Mouse (Mus musculus) kidney, adult 2 months (tissue): ENCODE results near the gene Prkce. TPM values are rescaled to one million over a fixed set of nuclear protein-coding genes. Genes with fewer than 3 reads are reported as not detected.

Experiments used
- DNase-seq: peaks from one replicate; pipeline ENCODE4 v3.0.0; 2021
- H3K27ac ChIP-seq: fragments of 200-500 bp; 2 replicates; pipeline ENCODE4 v1.5.1; 2012; ENCODE audit warnings: low read depth, low read length, control low read depth, inconsistent platforms; ENCODE audit not compliant: insufficient read depth
- H3K27me3 ChIP-seq: fragments of 200-500 bp; replicated peaks from 2 replicates; pipeline ENCODE4 v1.6.1; 2012; ENCODE audit warnings: mild to moderate bottlenecking, moderate library complexity, low read length, inconsistent platforms; ENCODE audit not compliant: control insufficient read depth, insufficient read depth
- H3K36me3 ChIP-seq: fragments of 200-500 bp; 2 replicates; pipeline ENCODE4 v1.6.1; 2012; ENCODE audit warnings: mild to moderate bottlenecking, moderate library complexity, low read length, inconsistent platforms; ENCODE audit not compliant: control insufficient read depth, insufficient read depth
- H3K4me1 ChIP-seq: fragments of 200-500 bp; 2 replicates; pipeline ENCODE4 v1.6.1; 2011; ENCODE audit warnings: low read length; ENCODE audit not compliant: control insufficient read depth, insufficient read depth
- H3K4me3 ChIP-seq: fragments of 200-500 bp; 2 replicates; pipeline ENCODE4 v1.5.1; 2011; ENCODE audit warnings: mild to moderate bottlenecking, low read depth, low read length, control low read depth; ENCODE audit not compliant: insufficient read depth
- CTCF ChIP-seq: fragments of 200-500 bp; conservative IDR thresholded peaks from 2 replicates; pipeline ENCODE4 v1.5.1; 2011; ENCODE audit warnings: low read depth, mild to moderate bottlenecking, control low read depth, low read length, moderate library complexity, mixed read lengths; ENCODE audit not compliant: insufficient read depth, insufficient read length
- POLR2A ChIP-seq: fragments of 200-500 bp; IDR thresholded peaks from one replicate; pipeline ENCODE4 v1.6.1; 2011; ENCODE audit warnings: low read depth, low read length, control low read depth
- WGBS: fragments of 180-500 bp; shearing (Covaris S2); methylation state at CpG from one replicate; pipeline ENCODE4 v1.1.7; 2018; 5-methylcytosine and 5-hydroxymethylcytosine counted together
- polyA plus RNA-seq: library from polyadenylated mRNA; depleted of rRNA; stranded (reverse); fragments of >200 nt; gene quantifications from 2 replicates; pipeline ENCODE4 v1.2.3, GENCODE M21; 2012

Prkce gene
- polyA plus RNA-seq, 1 experiment: 6.1 TPM

GRCm38 (mm10) chr17:86358847-86359246, 191.3 kb downstream of the Prkce start:
- H3K36me3 ChIP-seq: no peaks in the 10 kb centered on the region
- TF ChIP-seq CTCF (no peak), POLR2A (no peak)
- no peak overlapping the region for H3K4me3 ChIP-seq
- 82% methylated on average over 4 of the region's 4 CpGs for WGBS
- no peaks in the 10 kb centered on the region for H3K4me1 ChIP-seq
- no peak for DNase-seq
- H3K27me3 ChIP-seq: no peaks in the 10 kb centered on the region
- H3K27ac ChIP-seq: no peak overlapping the region

DNA sequence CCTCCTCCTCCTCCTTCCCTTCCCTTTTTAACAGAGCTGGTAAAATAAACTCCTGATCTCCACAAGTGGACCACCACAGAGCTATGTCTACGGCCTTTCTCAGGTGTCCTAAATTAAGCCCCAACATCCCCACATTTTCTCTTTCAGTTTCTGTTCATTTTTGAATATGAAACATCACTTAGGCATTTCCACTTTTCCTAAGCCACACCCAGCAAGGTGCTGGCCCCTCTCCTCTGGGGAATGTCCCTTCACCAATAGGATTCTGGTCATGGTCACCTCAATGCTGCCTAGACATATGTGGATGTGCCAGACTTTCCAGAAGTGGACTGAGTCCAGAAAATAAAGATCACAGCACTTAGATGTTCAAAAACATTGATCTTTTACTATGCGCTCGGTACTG, 193.3 kb downstream of the Prkce start:
- no peak for DNase-seq
- no peaks in the 10 kb centered on the region for H3K27me3 ChIP-seq
- 88% methylated on average over 3 of the region's 3 CpGs for WGBS

DNA sequence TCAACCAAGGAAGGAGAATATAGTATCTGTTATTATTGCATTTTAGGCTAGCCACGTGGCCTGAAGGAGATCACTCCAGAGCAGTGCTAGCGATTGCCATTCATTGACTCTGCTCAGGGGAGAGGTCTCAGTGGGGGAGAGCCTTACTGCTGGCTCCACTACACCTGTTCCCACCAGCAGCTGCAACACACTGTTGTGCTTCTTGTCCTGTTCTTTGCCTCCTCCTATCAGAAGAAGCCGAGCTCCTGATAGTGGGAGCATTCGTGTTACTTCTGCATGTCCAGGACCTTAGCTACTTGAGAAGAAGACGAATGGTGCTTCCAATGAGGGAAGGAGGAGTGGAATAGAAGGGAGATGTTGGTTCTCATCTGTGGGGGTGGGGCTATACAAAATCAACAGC, 195.8 kb downstream of the Prkce start:
- no peaks in the 10 kb centered on the region for H3K36me3 ChIP-seq
- no peaks in the 10 kb centered on the region for H3K27me3 ChIP-seq
- 0 out of 2 replicates have a peak, but pooled peaks cover 3% of the 10 kb centered on the region for H3K4me1 ChIP-seq
- H3K27ac ChIP-seq: no peak overlapping the region
- TF ChIP-seq POLR2A (no peak), CTCF (no peak)
- H3K4me3 ChIP-seq: no peak overlapping the region
- WGBS: 76% methylated on average over 5 of the region's 5 CpGs
- DNase-seq: no peak

More for the DNA sequence above, 193.3 kb downstream of the Prkce start:
- H3K4me1 ChIP-seq: 0 out of 2 replicates have a peak, but pooled peaks cover 3% of the 10 kb centered on the region
- no peaks in the 10 kb centered on the region for H3K36me3 ChIP-seq
- no peak overlapping the region for H3K27ac ChIP-seq
- H3K4me3 ChIP-seq: no peak overlapping the region
- TF ChIP-seq POLR2A: no peak
- no peak for TF ChIP-seq CTCF

GRCm38 (mm10) chr17:86364349-86365075, 196.9 kb downstream of the Prkce start:
- H3K4me3 ChIP-seq: peak overlapping the region; percentile 20; the same call in 1 of the 2 replicates
- TF ChIP-seq CTCF (no peak), POLR2A (no peak)
- H3K4me1 ChIP-seq: 0 out of 2 replicates have a peak, but pooled peaks cover 3% of the 10 kb centered on the region
- 45% methylated on average over 16 of the region's 16 CpGs for WGBS
- H3K36me3 ChIP-seq: no peaks in the 10 kb centered on the region
- H3K27me3 ChIP-seq: no peaks in the 10 kb centered on the region
- H3K27ac ChIP-seq: no peak overlapping the region
- no peak for DNase-seq

GRCm38 (mm10) chr17:86366919-86367318, 199.3 kb downstream of the Prkce start:
- Histone ChIP-seq H3K27me3 (no peaks in the 10 kb centered on the region), H3K4me3 (no peak overlapping the region), H3K27ac (no peak overlapping the region), H3K4me1 (peaks cover 10% of the 10 kb centered on the region; the same call in 1 of the 2 replicates), H3K36me3 (no peaks in the 10 kb centered on the region)
- WGBS: 68% methylated on average over 10 of the region's 10 CpGs
- DNase-seq: peak; percentile 26
- TF ChIP-seq POLR2A (no peak), CTCF (no peak)

DNA sequence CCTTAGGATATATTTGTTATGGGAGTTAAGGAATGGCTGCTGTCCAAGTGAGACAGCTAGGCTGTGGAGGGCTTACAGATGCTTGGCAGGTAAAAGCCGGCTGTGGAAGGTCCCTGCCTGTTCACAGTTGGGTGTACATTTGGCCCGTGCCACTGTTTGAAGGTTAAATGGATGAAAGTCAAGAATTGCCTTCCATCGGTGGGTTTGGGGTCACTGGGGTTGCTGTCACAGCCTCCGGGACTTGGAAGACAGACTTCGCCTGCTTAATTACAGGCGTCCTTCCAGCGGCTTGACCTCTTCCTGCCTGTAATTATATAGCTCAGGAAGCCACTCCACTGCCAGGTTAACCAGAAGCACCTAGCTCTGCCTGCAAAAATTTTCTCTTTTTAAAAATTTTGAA, 200.1 kb downstream of the Prkce start:
- 19% methylated on average over 7 of the region's 7 CpGs for WGBS
- Histone ChIP-seq H3K27me3 (no peaks in the 10 kb centered on the region), H3K27ac (no peak overlapping the region), H3K4me1 (peaks cover 10% of the 10 kb centered on the region; the same call in 1 of the 2 replicates), H3K4me3 (no peak overlapping the region), H3K36me3 (no peaks in the 10 kb centered on the region)
- DNase-seq: peak; percentile 49
- no peak for TF ChIP-seq POLR2A

GRCm38 (mm10) chr17:86370106-86370742, 202.6 kb downstream of the Prkce start:
- 76% methylated on average over 8 of the region's 8 CpGs for WGBS
- DNase-seq: no peak
- Histone ChIP-seq H3K4me1 (peaks cover 7% of the 10 kb centered on the region; the same call in 1 of the 2 replicates), H3K4me3 (no peak overlapping the region), H3K27me3 (no peaks in the 10 kb centered on the region), H3K36me3 (no peaks in the 10 kb centered on the region), H3K27ac (no peak overlapping the region)
- TF ChIP-seq CTCF: no peak
- no peak for TF ChIP-seq POLR2A
